Mouse (Mus musculus): Measurements from ENCODE around the gene Wfikkn2.

- no peak for TF ChIP-seq POLR2A (IDR thresholded peaks at IDR 0.05; ENCODE audit: borderline replicate concordance, low read depth, low read length)
- no peak for TF ChIP-seq CTCF (IDR thresholded peaks at IDR 0.05; ENCODE audit: low read depth, low read length)
Observed at GRCm38 (mm10) chr11:94221257-94221656, 24.5 kb downstream of the Wfikkn2 start.

All from bone marrow macrophage, adult 2 months (primary cell).